Mouse (Mus musculus) layer of hippocampus, postnatal 10 days (tissue): ENCODE data around the gene Egln1. TPM values are rescaled to one million over a fixed set of nuclear protein-coding genes. Genes with fewer than 3 reads are reported as not detected.

ENCODE experiments used
- DNase-seq, 2 experiments: peaks; one replicate each; pipeline ENCODE4 v3.0.0; 2021; ENCODE audit warnings: low spot score in 2 of 2
- total RNA-seq, 2 experiments: library from RNA; stranded (reverse); gene quantifications; 2 replicates each; pipeline ENCODE4 v1.2.3; 2021

Egln1 gene
- total RNA-seq, 2 experiments from 2014 or later = 59.7 to 63.2 TPM

GRCm38 (mm10) chr8:124947865-124948732 lies 1.0 kb downstream of the Egln1 start:
- DNase-seq = peak; percentile 60 to 65

GRCm38 (mm10) chr8:124944406-124944805 lies 4.7 kb downstream of the Egln1 start:
- DNase-seq = no peak

GRCm38 (mm10) chr8:124943801-124944200 lies 5.3 kb downstream of the Egln1 start:
- no peak for DNase-seq

GRCm38 (mm10) chr8:124937293-124937692 lies 11.8 kb downstream of the Egln1 start:
- DNase-seq = no peak

GRCm38 (mm10) chr8:124936699-124937098 lies 12.4 kb downstream of the Egln1 start:
- DNase-seq = no peak

GRCm38 (mm10) chr8:124935116-124935515 lies 14.0 kb downstream of the Egln1 start:
- DNase-seq = no peak

GRCm38 (mm10) chr8:124932435-124932834 lies 16.7 kb downstream of the Egln1 start:
- no peak for DNase-seq

GRCm38 (mm10) chr8:124930649-124931048 lies 18.5 kb downstream of the Egln1 start:
- DNase-seq = no peak

- DNase-seq = no peak
Measured at GRCm38 (mm10) chr8:124930086-124930485, 19.0 kb downstream of the Egln1 start.

GRCm38 (mm10) chr8:124929006-124929405 lies 20.1 kb downstream of the Egln1 start:
- no peak for DNase-seq

GRCm38 (mm10) chr8:124926351-124926771 lies 22.8 kb downstream of the Egln1 start:
- DNase-seq = no peak

- DNase-seq = no peak
Measured at GRCm38 (mm10) chr8:124925544-124926266, 23.4 kb downstream of the Egln1 start.

GRCm38 (mm10) chr8:124923971-124924652 lies 25.0 kb downstream of the Egln1 start:
- DNase-seq = no peak

- DNase-seq = no peak
Measured at GRCm38 (mm10) chr8:124922490-124923089, 26.5 kb downstream of the Egln1 start.

GRCm38 (mm10) chr8:124921369-124922279 lies 27.5 kb downstream of the Egln1 start:
- DNase-seq = no peak

GRCm38 (mm10) chr8:124917741-124918484 lies 31.2 kb downstream of the Egln1 start:
- DNase-seq = no peak

GRCm38 (mm10) chr8:124914061-124914460 lies 35.1 kb downstream of the Egln1 start:
- no peak for DNase-seq

GRCm38 (mm10) chr8:124911938-124912872 lies 36.9 kb downstream of the Egln1 start:
- no peak for DNase-seq
